Mouse (Mus musculus): ENCODE measurements around the gene Bst2. TPM values are rescaled to one million over a fixed set of nuclear protein-coding genes. Genes with fewer than 3 reads are reported as not detected.

Gene Bst2
- total RNA-seq, 1 experiment from 2014 or later: 66.0 TPM

DNA sequence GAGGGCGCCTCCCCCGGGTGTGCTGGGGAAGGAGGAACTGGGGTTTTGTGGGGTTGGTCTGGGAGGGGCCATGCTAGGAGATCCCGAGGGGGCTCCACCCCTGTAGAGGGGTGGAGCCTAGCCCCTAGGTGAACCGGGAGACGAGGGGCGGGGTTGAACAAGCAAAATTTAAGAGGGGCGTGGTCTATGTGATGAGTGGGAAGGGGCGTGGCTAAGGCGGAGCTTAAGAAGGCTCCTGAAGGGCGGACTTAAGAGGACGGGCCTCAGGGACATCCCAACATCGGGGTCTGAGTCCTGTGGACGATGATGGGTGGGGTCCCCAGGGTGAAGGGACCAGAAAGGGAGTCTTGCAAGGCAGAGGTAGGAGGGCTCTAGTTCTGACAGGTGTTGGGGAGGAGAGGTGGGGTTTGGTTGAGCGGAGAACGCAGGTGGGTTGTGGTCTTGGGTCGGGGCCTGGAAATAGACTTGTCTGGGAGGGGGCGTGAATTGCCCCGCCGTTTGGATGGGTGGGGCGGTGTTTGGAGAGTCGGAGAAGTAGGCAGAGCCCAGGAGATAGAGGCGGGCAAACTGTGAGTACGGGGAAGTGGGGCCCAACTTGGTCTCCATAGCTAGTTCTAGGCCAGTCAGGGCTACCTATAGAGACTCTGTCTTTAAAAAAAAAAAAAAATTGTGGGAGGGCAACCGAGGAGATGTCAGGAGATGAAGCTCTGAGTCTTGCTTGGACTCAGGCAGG is 21.9 kb upstream of the Bst2 start:
- DNase-seq: peak; percentile 84

DNA sequence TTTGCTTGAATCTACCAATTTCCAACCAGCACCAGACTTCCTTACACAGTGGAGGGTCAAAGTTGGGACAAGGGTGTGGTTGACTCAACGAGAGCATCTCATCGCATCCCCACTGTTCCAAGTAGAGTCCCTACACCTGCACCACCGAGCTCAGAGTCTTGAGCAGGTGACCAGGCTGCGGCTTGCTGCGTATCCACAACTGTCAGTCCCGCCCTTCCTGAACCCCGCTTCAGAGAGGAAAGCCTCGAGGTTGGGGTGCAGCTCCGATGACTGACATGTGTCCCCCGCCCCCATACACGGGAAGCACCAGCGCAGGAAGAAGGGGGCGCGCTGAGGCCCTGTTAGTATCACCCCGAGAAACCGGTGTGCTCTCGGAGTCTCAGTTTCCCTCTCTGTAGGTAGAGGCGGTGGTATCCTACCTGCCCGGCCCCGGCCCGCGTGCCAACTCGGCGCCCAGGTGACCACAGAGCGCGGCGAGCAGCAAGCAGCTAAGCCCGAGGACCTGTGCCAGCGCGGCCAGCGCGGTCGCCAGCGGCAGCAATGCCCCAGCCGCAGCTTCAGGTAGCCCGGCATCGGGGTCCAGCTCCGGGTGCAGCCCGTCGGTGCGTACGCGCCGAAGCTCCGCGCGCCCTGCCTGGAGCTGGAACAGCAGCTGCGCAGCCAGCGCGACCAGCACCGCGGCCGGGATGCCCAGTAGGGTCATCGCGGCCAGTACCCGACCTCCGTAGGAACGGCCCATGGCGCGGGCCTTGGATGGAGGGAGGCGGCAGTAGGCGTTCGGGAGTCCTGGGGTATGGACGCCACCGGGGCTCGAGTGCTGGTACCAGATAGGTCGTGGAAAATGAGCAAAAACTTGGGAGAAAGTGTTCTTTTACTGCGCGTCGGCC is 21.1 kb upstream of the Bst2 start, which contains the start of gene Tmem221:
Gene Tmem221, minus strand, starts transcription at position 801 of the 887 bp plus-strand sequence.
- DNase-seq: no peak

DNA sequence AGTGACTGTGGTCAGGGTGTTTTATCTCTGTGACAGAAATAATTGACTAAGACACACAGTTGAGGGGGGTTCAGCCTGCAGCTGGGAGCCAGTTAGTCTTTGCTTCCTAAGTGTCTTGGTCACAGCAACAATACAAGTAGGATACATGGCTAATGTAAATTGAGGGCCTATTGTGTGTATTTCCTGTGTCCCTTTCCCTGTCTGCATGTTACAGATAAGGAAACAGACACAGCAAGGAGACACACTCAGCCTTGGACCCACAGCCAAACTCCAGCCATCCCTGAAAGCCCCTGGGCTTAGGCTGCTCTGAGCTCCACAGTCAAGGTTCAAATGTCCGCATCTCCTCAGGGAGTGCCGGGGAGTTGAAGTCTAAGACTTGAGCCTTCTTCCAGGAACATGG is 17.4 kb upstream of the Bst2 start:
- DNase-seq: no peak

DNA sequence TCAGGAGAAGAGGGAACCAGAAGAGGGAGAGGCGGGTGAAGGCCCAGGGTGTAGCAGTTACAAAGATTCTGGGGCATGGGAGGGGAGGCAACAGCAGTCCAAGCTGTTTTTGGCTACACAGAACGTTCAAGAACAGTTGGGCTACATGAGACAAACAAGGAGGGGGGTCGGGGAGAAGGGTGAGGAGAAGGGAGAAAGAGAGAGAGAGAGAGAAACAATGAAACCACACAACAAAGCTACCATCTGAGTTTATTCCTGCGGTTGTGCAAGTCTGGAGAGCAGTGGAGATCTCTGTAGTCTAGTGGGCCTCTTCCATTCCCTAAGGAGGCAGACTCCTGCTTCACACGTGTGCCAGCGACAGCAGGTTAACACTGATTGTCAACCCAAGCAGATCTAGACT is 16.7 kb upstream of the Bst2 start:
- no peak for DNase-seq

DNA sequence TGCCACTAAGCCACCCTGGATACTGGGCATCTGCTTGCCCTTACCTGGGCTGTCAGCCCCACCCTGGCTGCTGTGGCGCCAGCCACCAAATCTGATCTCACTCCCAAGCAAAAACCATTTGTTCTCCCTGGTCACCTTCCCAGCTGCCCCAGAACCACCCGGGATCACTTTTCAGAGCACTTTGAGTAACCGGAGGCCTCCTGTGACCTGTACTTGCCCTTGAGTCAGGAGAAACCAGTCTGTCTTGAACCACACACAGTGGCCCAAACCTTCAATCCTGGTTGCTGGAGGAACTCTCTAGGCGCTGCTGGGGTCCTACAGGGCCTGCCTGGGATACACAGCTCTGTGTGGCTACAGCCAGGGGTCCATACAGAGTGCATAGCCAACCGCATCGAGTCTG is 15.5 kb upstream of the Bst2 start:
- no peak for DNase-seq

DNA sequence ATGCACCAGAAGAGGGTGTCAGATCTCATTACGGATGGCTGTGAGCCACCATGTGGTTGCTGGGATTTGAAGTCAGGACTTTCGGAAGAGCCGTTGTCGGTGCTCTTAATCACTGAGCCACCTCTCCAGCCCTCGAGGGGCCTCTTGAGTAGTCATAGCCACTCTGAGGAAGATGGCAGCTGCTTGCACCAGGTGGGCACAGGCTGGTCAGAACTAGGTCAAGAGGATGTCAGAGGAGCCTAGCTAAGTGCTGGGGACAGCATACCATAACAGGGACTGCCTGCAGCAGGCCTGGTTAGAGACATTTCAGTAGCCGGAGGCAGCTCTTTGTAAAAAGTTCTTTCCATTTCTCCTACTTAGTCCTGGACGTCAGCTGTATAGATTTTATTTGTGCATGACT is 13.5 kb upstream of the Bst2 start:
- no peak for DNase-seq

DNA sequence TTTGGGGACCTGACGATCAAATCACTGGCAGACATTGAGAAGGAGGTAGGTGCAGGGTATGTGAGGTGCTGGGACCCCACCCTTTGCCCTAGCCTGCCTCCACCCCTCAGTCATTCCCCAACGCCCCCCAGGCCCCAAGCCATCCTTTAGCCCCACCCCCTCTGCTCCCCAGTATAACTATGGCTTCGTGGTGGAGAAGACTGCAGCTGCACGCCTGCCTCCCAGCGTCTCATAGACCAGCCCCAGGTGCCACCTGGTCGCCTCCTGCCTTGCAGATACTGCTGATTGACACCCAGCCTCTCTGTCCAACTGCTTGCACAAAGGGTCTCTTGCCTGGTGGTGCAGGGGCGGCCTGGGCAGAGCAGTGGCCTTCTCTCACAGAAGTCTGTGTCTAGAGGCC is 10.3 kb upstream of the Bst2 start:
- DNase-seq: no peak

DNA sequence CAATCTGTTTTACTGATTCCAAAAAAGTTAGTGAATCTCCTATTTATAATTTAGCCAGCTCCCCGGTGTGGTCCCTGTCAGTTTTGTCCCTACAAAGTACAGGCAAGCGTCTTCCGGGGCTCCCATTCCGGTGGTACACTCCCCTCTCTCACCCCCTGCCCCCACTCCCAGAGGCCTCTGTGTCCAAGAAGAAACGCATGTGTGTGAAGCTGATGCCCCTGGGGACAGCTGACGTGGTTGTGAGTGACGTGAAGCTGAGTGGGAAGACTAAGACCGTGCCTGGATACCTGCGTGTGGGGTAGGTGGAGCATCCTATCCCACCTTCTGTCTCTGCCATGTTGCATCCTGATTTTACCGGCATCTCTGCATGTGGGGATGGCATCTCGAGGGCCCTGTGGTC is 7.8 kb upstream of the Bst2 start:
- DNase-seq: no peak

DNA sequence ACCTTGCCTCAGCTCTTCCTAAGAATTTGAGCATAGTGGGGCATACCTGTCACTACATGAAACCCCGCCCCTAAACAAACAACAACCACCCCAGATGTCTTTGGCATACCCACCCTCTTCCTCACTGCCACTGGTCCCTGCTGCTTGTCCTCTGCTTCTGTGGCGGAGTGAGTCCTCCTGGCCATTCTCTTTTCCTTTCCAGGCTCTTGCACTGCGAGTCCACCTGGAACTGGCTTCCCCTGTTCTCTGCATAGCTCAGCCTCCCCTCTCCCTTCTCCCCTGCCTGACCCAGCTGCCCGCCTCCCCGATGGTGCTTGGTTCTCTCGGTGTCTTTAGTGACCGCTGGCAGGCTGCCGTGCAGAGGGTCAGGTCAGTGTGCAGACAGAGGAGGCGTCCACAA is 6.5 kb upstream of the Bst2 start:
- no peak for DNase-seq

DNA sequence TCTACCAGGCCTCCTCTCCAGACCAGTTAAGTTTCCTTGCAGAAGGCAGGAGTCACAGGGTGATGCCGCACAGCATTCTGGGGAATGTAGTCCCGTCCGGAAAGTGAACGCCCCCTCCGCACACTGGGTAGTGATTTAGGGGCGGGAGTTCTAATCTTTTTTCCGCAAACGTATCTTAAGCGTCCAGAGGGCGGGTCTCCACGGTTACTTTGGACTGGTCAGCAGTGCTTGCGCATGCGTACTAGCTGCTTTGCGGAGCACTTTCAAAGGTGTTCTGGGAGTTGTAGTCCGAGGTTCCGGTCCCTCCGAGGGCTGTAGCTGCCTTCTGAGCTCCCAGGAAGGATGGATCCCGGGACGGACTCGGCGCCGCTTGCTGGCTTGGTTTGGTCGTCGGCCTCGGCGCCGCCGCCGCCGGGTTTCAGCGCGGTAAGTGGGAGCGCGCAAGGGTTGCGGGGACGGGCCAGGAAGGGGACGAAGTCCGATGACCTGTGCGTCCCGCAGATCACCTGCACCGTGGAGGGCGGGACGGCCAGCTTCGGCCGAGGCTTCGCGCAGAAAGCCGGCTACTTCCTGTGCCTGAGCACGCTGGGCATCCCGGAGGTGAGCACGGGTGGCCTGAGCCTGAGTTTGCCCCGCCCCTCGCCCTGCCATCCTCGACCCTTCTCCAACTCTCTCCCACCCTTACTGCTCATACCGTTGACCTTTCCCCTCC is 5.5 kb upstream of the Bst2 start, which contains the start of gene Mvb12a:
Gene Mvb12a, plus strand, starts transcription at position 291 of the 712 bp plus-strand sequence.
- DNase-seq: peak; percentile 92

DNA sequence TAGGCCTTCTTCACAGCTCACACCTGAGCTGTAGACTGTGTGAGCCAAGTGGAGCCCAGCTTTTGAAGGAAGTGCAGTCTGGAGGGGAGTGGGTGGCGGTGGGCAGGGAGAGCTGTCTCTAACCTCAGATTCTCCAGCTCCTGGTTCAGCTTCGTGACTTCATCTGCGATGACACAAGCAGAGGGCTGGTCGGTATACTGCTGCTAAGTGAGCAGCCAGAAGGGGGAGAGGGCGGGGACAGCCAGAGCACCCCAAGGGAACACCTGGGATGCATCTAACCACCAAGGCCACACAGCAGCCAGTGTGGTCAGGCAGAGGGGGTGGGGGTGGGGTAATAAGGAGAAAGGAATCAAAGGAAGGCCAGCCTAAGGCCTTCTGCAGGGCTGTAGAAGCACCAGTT is 1.6 kb downstream of the Bst2 start:
- DNase-seq: no peak

DNA sequence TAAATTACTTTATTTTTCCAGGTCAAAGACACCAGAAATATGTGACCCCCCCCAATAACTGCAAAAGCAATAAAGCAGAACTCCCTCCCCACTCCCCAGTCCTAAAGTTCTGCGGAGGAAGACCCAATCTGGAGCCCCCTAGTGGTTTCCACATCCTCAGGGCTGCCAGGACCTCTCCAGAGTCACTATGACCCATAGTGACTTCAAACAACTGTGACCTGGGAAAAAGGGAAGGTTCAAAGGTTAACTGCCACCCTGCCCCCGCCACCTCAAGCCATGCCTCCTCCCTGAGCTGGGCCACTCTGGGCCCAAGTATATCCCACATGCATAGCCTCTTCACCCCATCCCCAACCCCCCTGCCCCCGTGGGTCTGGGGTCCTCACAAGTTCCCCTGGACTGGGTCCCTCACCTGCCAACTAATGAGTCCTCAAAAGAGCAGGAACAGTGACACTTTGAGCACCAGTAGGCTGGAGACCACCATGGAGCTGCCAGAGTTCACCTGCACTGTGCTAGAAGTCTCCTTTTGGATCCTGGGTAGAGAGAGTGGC is 2.9 kb downstream of the Bst2 start:
- no peak for DNase-seq

DNA sequence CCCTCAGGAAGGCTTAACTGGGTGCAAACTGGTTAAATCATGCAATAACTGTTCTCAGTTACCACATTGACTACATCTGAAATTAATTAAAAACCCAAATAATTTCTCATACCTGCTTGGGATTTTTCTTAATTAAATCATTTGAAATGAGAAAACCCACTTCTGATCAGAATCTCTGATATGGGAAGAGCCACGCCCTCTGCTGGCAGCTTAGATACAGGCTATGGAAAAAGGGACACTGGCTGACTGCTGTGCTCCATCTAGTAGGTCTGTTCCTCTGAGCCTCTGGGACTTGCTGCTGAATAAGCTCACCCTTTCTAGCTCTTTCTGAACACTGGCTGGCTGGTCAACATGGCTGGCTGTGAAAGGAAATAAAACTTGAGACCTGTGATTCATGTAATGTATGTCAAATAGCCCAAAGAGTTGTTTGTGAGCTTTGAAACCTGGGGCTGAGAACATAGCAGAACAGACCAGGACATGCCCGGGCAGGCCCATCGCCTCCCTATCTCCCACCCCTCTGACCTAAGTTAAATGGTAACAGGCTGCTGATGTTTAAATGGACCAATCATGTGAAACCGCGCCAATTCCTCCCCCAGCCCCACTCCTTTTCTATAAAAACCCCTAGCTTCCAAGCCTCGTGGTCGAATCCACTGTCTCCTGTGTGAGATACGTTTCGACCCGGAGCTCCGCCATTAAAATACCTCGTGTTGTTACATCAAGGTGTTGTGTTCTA is 6.4 kb downstream of the Bst2 start:
- DNase-seq: peak; percentile 27

DNA sequence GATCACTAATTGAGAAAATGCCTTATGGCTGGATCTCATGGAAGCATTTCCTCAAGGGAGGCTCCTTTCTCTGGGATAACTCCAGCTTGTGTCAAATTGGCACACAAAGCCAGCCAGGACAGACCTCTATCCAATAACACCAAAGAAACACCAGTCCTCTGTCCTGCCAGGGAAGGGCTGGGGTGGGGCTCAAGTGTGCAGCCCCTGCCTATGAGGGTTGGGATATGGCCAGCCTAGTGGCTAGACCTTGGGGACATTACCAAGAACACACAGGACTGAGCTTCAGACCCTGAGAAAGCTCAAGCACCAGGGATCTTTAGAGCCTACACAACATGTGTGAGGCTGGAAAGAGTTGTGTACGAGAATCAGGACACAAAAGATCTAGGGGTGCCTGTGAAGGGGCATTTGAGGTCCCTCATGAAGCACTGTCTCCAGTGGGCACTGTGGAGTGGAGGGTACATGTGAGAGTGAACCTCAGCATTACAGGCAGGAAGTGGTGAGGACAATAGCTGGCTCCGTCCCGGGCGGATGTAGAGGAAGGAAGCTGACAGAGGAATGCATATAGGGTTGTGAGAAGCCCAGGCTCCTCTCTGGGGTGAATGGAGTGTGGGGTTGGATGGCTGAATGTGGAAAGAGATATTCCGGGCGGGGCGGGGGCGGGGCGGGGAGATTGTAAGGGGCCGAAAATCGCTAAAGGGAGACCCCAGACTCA is 8.7 kb downstream of the Bst2 start:
- no peak for DNase-seq

DNA sequence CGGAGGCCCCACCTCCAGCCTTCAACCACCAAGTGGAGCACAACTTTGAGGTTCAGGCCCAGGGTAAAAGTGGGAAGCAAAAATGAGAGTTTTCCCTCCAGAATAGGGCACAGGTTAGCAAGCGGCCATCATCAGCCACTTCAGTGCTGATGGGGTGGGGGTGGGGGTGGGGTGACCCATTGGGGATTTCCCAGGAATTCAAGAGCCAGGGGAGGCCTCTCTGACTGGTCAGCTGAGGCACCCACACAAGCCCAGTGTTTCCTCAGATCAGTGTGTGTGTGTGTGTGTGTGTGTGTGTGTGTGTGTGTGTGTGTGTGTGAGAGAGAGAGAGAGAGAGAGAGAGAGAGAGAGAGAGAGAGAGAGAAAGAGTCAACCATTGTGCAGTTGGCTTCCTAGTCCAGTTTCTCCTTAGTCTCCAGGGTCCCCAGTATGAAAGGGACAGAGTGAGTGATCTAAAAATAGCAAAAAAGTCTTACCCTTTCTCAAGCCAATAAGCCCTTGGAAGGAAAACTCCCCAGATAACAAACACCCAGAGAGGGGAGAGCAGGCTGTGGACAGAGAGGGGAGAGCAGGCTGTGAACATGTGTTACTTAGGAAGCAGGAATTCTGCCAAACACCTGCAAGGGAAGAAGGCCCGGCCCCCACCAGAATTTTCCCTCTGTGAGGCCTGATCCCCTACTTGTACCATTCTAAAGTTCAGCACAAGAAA is 9.9 kb downstream of the Bst2 start:
- no peak for DNase-seq

DNA sequence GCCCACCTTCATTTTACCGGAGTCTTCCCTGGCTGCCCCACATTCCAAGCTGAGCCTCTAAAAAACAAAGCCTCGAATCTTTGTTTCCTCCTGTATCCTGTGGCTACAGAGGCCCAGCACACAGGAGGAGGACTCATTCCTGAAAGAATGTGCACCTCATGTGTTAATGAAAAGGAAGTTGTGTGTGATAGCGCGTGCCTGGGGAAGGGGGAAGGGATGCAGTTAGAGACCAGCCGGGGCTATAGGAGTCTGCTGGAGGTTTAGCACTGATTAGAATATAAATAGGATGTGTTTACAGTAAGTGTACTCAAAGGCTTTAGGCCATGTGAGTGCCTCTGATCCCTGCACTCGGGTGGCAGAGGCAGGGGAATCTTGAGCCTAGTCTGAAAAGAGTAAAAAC is 11.0 kb downstream of the Bst2 start:
- no peak for DNase-seq

DNA sequence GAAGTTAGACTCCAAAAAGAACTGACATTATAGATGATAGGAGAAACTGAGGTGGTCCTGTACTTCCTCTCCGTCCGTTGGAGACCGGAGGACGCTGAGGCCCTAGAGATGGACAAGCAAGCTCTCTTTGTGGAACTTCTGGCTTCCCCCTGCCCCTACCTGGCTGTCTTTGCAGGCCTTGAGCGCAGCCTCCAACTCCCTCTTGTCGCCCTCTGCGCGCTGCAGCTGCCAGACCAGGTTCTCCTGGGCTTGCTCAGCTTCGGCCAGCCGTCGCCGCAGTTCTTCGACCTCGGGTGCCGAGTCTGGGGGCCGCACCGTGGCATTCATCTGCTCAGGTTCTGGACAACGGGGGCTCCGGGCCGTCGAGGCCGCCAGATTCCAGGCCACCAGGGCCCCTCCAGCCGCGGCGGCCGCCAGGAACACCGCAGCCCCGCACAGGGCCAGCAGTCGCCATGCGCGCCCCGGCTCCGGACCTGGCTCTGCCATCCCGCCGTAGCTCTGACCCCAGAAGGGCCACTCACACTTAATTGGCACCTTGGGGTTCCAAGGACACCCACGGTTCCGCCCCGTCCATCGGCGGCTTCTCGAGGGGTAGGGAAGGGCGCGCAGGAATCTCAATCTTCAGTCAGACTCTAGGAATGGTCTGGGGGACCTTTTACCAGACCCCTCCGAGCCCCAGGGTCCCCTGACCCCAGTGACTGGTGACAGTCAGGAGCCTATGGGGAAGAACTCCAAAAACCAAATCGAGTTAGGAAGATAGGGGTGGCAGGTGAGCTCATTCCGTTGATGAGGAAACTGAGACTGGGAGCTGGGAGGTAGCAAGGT is 11.8 kb downstream of the Bst2 start, which contains the start of gene Ccdc194:
Gene Ccdc194, minus strand, starts transcription at position 486 of the 825 bp plus-strand sequence.
- DNase-seq: no peak

DNA sequence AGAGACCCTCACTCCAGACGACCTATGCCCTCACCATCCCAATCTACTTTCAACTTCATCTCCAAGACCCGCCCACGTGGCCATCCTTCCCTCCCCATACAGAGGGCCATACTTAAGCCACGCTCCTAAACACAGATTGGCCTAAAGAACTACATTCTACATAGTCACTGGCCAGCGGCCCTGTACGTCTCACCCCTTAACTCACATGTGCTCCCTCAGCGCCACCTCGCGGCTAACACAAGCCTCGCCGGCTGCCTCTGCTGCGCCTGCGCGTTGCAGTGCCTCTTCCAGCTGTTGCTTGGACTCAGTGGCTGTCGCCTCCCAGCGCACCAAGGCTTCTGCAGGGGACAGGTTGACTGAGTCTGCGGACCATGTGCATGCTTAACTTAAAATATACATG is 15.6 kb downstream of the Bst2 start:
- DNase-seq: peak; percentile 94

DNA sequence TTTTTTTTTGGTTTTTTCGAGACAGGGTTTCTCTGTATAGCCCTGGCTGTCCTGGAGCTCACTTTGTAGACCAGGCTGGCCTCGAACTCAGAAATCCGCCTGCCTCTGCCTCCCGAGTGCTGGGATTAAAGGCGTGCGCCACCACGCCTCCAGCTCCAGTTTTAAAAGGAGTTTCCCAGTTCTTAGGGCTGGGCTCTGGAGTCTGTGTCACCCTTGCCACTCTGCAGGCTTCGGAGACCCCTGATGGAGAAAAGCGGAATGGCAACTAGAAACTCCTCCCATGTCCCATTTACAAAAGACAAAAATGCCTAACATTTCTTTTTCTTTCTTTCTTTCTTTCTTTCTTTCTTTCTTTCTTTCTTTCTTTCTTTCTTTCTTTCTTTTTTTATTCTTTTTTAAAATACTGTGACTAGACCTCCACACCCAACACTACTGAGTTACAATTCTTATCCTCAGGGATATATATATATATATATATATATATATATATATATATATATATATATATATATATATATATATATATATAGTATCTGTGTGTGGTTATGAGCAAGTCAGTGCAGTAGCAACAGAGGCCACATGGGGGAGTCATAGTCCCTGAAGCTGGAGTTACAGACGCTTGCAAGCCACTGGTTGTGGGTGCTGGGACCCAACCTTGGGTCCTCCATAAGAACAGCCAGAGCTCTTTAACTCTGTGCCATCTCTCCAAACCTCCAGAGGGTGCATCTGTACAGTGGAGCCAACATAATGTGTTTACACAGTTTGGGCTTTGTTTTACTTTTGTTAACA is 18.0 kb downstream of the Bst2 start:
- DNase-seq: peak; percentile 60
